Mouse (Mus musculus) intestine, embryonic 15.5 days (tissue): ENCODE data around the gene Prim2. TPM values are rescaled to one million over a fixed set of nuclear protein-coding genes. Genes with fewer than 3 reads are reported as not detected.

Experiments
- ATAC-seq: fragments of 200-750 bp; cut with Nextera tagmentation; 2 replicates; pipeline ENCODE4 v1.8.0; 2017; ENCODE audit warnings: moderate TSS enrichment, moderate library complexity
- H3K27ac ChIP-seq: fragments of 300-500 bp; sonication (generic); 2 replicates; pipeline ENCODE4 v1.5.1; 2015; ENCODE audit warnings: mild to moderate bottlenecking, inconsistent platforms
- H3K27me3 ChIP-seq: fragments of 300-500 bp; sonication (generic); replicated peaks from 2 replicates; pipeline ENCODE4 v1.6.1; 2015; ENCODE audit warnings: inconsistent platforms
- H3K36me3 ChIP-seq: fragments of 300-500 bp; sonication (generic); 2 replicates; pipeline ENCODE4 v1.6.1; 2015; ENCODE audit warnings: inconsistent platforms
- H3K4me1 ChIP-seq: fragments of 300-500 bp; sonication (generic); replicated peaks from 2 replicates; pipeline ENCODE4 v1.6.1; 2015; ENCODE audit warnings: inconsistent platforms
- H3K4me2 ChIP-seq: fragments of 300-500 bp; sonication (generic); replicated peaks from 2 replicates; pipeline ENCODE4 v1.6.1; 2015; ENCODE audit warnings: mild to moderate bottlenecking, inconsistent platforms
- H3K4me3 ChIP-seq: fragments of 300-500 bp; sonication (generic); replicated peaks from 2 replicates; pipeline ENCODE4 v1.5.1; 2015; ENCODE audit warnings: inconsistent platforms
- H3K9ac ChIP-seq: fragments of 300-500 bp; sonication (generic); 2 replicates; pipeline ENCODE4 v1.6.1; 2015; ENCODE audit warnings: inconsistent platforms
- H3K9me3 ChIP-seq: fragments of 300-500 bp; sonication (generic); 2 replicates; pipeline ENCODE4 v1.6.1; 2016; ENCODE audit warnings: inconsistent platforms
- WGBS: fragments of 180-500 bp; shearing (Covaris S2); methylation state at CpG from one replicate; pipeline ENCODE4 v1.1.7; 2015; 5-methylcytosine and 5-hydroxymethylcytosine counted together
- polyA plus RNA-seq: library from polyadenylated mRNA; unstranded; fragments of >200 nt; fragmentation: Nextera tagmentation; extraction: Ambion mirVana; gene quantifications from 2 replicates; pipeline ENCODE4 v1.2.1, GENCODE M21; 2015

Prim2 gene
- polyA plus RNA-seq, 1 experiment from 2014 or later: 30.8 TPM

- no peak for ATAC-seq
- Histone ChIP-seq H3K4me1 (no peaks in the 10 kb centered on the region), H3K4me2 (no peak overlapping the region), H3K27ac (no peak overlapping the region), H3K9ac (no peak overlapping the region), H3K9me3 (no peaks in the 10 kb centered on the region), H3K27me3 (no peaks in the 10 kb centered on the region), H3K4me3 (no peak overlapping the region), H3K36me3 (no peaks in the 10 kb centered on the region)
- WGBS: 86% methylated on average over 3 of the region's 3 CpGs
These were observed 106.0 kb downstream of the Prim2 start for GRCm38 (mm10) chr1:33563611-33564010.

GRCm38 (mm10) chr1:33556638-33557037 is 113.0 kb downstream of the Prim2 start:
- H3K4me2 ChIP-seq: no peak overlapping the region
- H3K4me3 ChIP-seq: no peak overlapping the region
- no peak overlapping the region for H3K9ac ChIP-seq
- no peaks in the 10 kb centered on the region for H3K9me3 ChIP-seq
- no peak for ATAC-seq
- no peaks in the 10 kb centered on the region for H3K27me3 ChIP-seq
- no peaks in the 10 kb centered on the region for H3K4me1 ChIP-seq
- H3K36me3 ChIP-seq: no peaks in the 10 kb centered on the region
- H3K27ac ChIP-seq: no peak overlapping the region
- WGBS: 76% methylated on average over 4 of the region's 4 CpGs

- no peaks in the 10 kb centered on the region for H3K9me3 ChIP-seq
- H3K36me3 ChIP-seq: no peaks in the 10 kb centered on the region
- H3K27me3 ChIP-seq: no peaks in the 10 kb centered on the region
- H3K4me2 ChIP-seq: no peak overlapping the region
- 67% methylated on average over 2 of the region's 2 CpGs for WGBS
- H3K27ac ChIP-seq: no peak overlapping the region
- no peaks in the 10 kb centered on the region for H3K4me1 ChIP-seq
- ATAC-seq: no peak
- no peak overlapping the region for H3K4me3 ChIP-seq
- H3K9ac ChIP-seq: no peak overlapping the region
These were observed 114.0 kb downstream of the Prim2 start for GRCm38 (mm10) chr1:33555626-33556025.

GRCm38 (mm10) chr1:33551350-33551749 is 118.2 kb downstream of the Prim2 start:
- ATAC-seq: no peak
- H3K9ac ChIP-seq: no peak overlapping the region
- no peaks in the 10 kb centered on the region for H3K4me1 ChIP-seq
- WGBS: 91% methylated on average over 9 of the region's 9 CpGs
- no peaks in the 10 kb centered on the region for H3K9me3 ChIP-seq
- no peak overlapping the region for H3K4me2 ChIP-seq
- no peak overlapping the region for H3K27ac ChIP-seq
- no peak overlapping the region for H3K4me3 ChIP-seq
- H3K36me3 ChIP-seq: no peaks in the 10 kb centered on the region
- H3K27me3 ChIP-seq: no peaks in the 10 kb centered on the region

- no peaks in the 10 kb centered on the region for H3K4me1 ChIP-seq
- H3K27ac ChIP-seq: no peak overlapping the region
- H3K4me3 ChIP-seq: no peak overlapping the region
- H3K4me2 ChIP-seq: no peak overlapping the region
- 91% methylated on average over 7 of the region's 7 CpGs for WGBS
- H3K27me3 ChIP-seq: no peaks in the 10 kb centered on the region
- no peak overlapping the region for H3K9ac ChIP-seq
- no peak for ATAC-seq
- H3K36me3 ChIP-seq: no peaks in the 10 kb centered on the region
- no peaks in the 10 kb centered on the region for H3K9me3 ChIP-seq
These were observed 127.9 kb downstream of the Prim2 start for GRCm38 (mm10) chr1:33541708-33542107.

GRCm38 (mm10) chr1:33537948-33538347 is 131.6 kb downstream of the Prim2 start:
- Histone ChIP-seq H3K27me3 (no peaks in the 10 kb centered on the region), H3K4me1 (no peaks in the 10 kb centered on the region), H3K4me2 (no peak overlapping the region), H3K27ac (no peak overlapping the region), H3K9me3 (no peaks in the 10 kb centered on the region), H3K4me3 (no peak overlapping the region), H3K9ac (no peak overlapping the region), H3K36me3 (no peaks in the 10 kb centered on the region)
- ATAC-seq: no peak

- no peaks in the 10 kb centered on the region for H3K9me3 ChIP-seq
- no peak overlapping the region for H3K4me3 ChIP-seq
- no peak overlapping the region for H3K4me2 ChIP-seq
- no peaks in the 10 kb centered on the region for H3K4me1 ChIP-seq
- H3K9ac ChIP-seq: no peak overlapping the region
- WGBS: 94% methylated on average over 4 of the region's 4 CpGs
- no peaks in the 10 kb centered on the region for H3K27me3 ChIP-seq
- no peaks in the 10 kb centered on the region for H3K36me3 ChIP-seq
- H3K27ac ChIP-seq: no peak overlapping the region
- ATAC-seq: no peak
These were observed 133.2 kb downstream of the Prim2 start for GRCm38 (mm10) chr1:33536272-33537004.

- Histone ChIP-seq H3K36me3 (no peaks in the 10 kb centered on the region), H3K9me3 (no peaks in the 10 kb centered on the region), H3K4me3 (no peak overlapping the region), H3K27me3 (no peaks in the 10 kb centered on the region), H3K27ac (no peak overlapping the region), H3K4me2 (no peak overlapping the region), H3K4me1 (no peaks in the 10 kb centered on the region), H3K9ac (no peak overlapping the region)
- ATAC-seq: no peak
- WGBS: 91% methylated on average over 2 of the region's 2 CpGs
These were observed 134.4 kb downstream of the Prim2 start for GRCm38 (mm10) chr1:33535140-33535686.

GRCm38 (mm10) chr1:33531860-33532259 is 137.7 kb downstream of the Prim2 start:
- Histone ChIP-seq H3K9ac (no peak overlapping the region), H3K27me3 (no peaks in the 10 kb centered on the region), H3K27ac (no peak overlapping the region), H3K36me3 (no peaks in the 10 kb centered on the region), H3K4me2 (no peak overlapping the region), H3K4me3 (no peak overlapping the region), H3K4me1 (no peaks in the 10 kb centered on the region), H3K9me3 (no peaks in the 10 kb centered on the region)
- ATAC-seq: no peak
- 85% methylated on average over 3 of the region's 3 CpGs for WGBS

- Histone ChIP-seq H3K27ac (no peak overlapping the region), H3K36me3 (no peaks in the 10 kb centered on the region), H3K9me3 (no peaks in the 10 kb centered on the region), H3K27me3 (no peaks in the 10 kb centered on the region), H3K4me2 (no peak overlapping the region), H3K9ac (no peak overlapping the region), H3K4me3 (no peak overlapping the region), H3K4me1 (no peaks in the 10 kb centered on the region)
- WGBS: 85% methylated on average over 5 of the region's 5 CpGs
- no peak for ATAC-seq
These were observed 138.3 kb downstream of the Prim2 start for GRCm38 (mm10) chr1:33531097-33531856.

- Histone ChIP-seq H3K9me3 (no peaks in the 10 kb centered on the region), H3K36me3 (no peaks in the 10 kb centered on the region), H3K4me2 (no peak overlapping the region), H3K9ac (no peak overlapping the region), H3K4me1 (no peaks in the 10 kb centered on the region), H3K4me3 (no peak overlapping the region), H3K27ac (no peak overlapping the region), H3K27me3 (no peaks in the 10 kb centered on the region)
- no peak for ATAC-seq
- WGBS: 91% methylated on average over 2 of the region's 2 CpGs
These were observed 139.1 kb downstream of the Prim2 start for GRCm38 (mm10) chr1:33530491-33530890.

GRCm38 (mm10) chr1:33529543-33530232 is 139.9 kb downstream of the Prim2 start:
- no peaks in the 10 kb centered on the region for H3K36me3 ChIP-seq
- no peak overlapping the region for H3K9ac ChIP-seq
- 88% methylated on average over 8 of the region's 8 CpGs for WGBS
- no peaks in the 10 kb centered on the region for H3K9me3 ChIP-seq
- H3K27ac ChIP-seq: no peak overlapping the region
- H3K4me2 ChIP-seq: no peak overlapping the region
- no peak overlapping the region for H3K4me3 ChIP-seq
- ATAC-seq: no peak
- no peaks in the 10 kb centered on the region for H3K4me1 ChIP-seq
- H3K27me3 ChIP-seq: no peaks in the 10 kb centered on the region
